Mouse (Mus musculus) testis, adult 2 months (tissue): ENCODE data around the gene Tnc. TPM values are rescaled to one million over a fixed set of nuclear protein-coding genes. Genes with fewer than 3 reads are reported as not detected.
"Not testable (repeated sequence)": the region's sequence is repeated elsewhere in the genome, so short reads cannot be mapped to it uniquely, and the experiment has no call there.

Source experiments
- H3K27ac ChIP-seq: fragments of 200-500 bp; 2 replicates; pipeline ENCODE4 v1.5.1; 2012; ENCODE audit warnings: low read depth, low read length; ENCODE audit not compliant: control insufficient read depth, insufficient read depth
- H3K27me3 ChIP-seq: fragments of 200-500 bp; 2 replicates; pipeline ENCODE4 v1.6.1; 2012; ENCODE audit warnings: mild to moderate bottlenecking, low read length, moderate library complexity; ENCODE audit not compliant: control insufficient read depth, insufficient read depth
- H3K36me3 ChIP-seq: fragments of 200-500 bp; 2 replicates; pipeline ENCODE4 v1.6.1; 2012; ENCODE audit warnings: mild to moderate bottlenecking, low read length; ENCODE audit not compliant: control insufficient read depth, insufficient read depth
- H3K4me1 ChIP-seq: fragments of 200-500 bp; 2 replicates; pipeline ENCODE4 v1.6.1; 2012; ENCODE audit warnings: low read length; ENCODE audit not compliant: control insufficient read depth, insufficient read depth
- H3K4me3 ChIP-seq: fragments of 200-500 bp; 2 replicates; pipeline ENCODE4 v1.5.1; 2012; ENCODE audit warnings: low read depth, mild to moderate bottlenecking, low read length, moderate library complexity, mixed read lengths; ENCODE audit not compliant: control insufficient read depth
- CTCF ChIP-seq: fragments of 200-500 bp; IDR thresholded peaks from 2 replicates; pipeline ENCODE4 v1.5.1; 2012; ENCODE audit warnings: low read depth, mild to moderate bottlenecking, inconsistent platforms, low read length, moderate library complexity; ENCODE audit not compliant: control insufficient read depth, insufficient read depth, insufficient replicate concordance
- POLR2A ChIP-seq: fragments of 200-500 bp; IDR thresholded peaks from 2 replicates; pipeline ENCODE4 v1.6.1; 2012; ENCODE audit warnings: low read depth, mild to moderate bottlenecking, inconsistent platforms, low read length, moderate library complexity; ENCODE audit not compliant: control insufficient read depth
- polyA plus RNA-seq: library from polyadenylated mRNA; depleted of rRNA; stranded (reverse); fragments of >200 nt; gene quantifications from 2 replicates; pipeline ENCODE4 v1.2.3, GENCODE M21; 2012

The Tnc gene
- polyA plus RNA-seq, 1 experiment: 0.57 TPM

GRCm38 (mm10) chr4:63969891-63970290, 76.9 kb downstream of the Tnc start:
- H3K4me3 ChIP-seq: no peak overlapping the region
- no peaks in the 10 kb centered on the region for H3K27me3 ChIP-seq
- no peaks in the 10 kb centered on the region for H3K36me3 ChIP-seq
- no peaks in the 10 kb centered on the region for H3K4me1 ChIP-seq
- no peak overlapping the region for H3K27ac ChIP-seq
- TF ChIP-seq POLR2A (no peak), CTCF (no peak)

DNA sequence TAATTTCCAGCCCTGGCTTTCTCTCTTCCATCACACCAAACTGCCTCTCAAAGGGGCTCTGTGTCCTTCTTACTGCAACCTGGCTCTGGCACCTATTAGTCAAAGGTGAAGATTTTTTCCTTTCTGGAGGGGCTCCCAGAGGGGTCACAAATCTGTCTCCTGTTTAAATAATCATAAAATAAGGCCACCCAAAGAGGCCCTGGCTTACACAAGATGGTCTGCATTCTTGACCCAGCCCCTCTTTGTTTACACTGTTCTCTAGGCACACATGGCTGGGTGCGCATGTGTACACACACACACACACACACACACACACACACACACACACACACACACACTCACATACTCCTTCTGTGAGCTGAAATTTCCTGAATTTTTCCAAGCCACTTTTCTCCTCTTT, 83.4 kb downstream of the Tnc start:
- no peak overlapping the region for H3K27ac ChIP-seq
- H3K36me3 ChIP-seq: no peaks in the 10 kb centered on the region
- TF ChIP-seq CTCF (no peak), POLR2A (no peak)
- H3K27me3 ChIP-seq: no peaks in the 10 kb centered on the region
- H3K4me3 ChIP-seq: no peak overlapping the region
- no peaks in the 10 kb centered on the region for H3K4me1 ChIP-seq

DNA sequence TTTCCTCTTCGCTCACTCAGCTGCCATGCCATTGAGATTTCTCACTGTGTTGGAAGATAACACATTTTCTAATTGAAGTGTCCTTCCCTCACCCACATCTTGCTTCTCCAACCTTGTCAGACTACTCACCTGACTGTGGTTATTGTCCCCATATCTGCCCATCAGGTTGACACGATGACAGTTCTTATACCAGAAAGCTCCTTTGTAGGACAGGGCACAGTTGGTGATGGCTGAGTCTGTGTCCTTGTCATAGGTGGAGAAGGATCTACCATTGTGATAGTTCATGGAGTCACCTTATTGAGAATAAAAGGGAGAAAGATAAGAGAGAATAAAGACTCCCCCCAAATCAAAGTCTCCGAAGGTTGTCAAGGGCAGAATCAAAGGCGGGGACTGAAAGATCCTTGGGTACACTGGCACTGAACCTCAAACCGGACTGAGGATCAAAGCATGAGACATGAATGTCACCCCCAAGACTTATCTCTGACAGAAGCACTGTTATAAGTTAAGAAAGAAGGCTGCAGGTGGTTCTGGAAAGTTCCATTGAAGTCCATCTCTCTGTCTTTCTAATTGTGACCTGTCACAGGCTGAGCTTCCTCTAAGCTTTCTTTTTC, 84.9 kb downstream of the Tnc start:
- no peak for TF ChIP-seq CTCF
- no peak for TF ChIP-seq POLR2A
- Histone ChIP-seq H3K27ac (no peak overlapping the region), H3K4me3 (no peak overlapping the region), H3K36me3 (no peaks in the 10 kb centered on the region), H3K4me1 (no peaks in the 10 kb centered on the region), H3K27me3 (no peaks in the 10 kb centered on the region)

GRCm38 (mm10) chr4:63958601-63959000, 88.2 kb downstream of the Tnc start:
- no peak for TF ChIP-seq POLR2A
- TF ChIP-seq CTCF: no peak

DNA sequence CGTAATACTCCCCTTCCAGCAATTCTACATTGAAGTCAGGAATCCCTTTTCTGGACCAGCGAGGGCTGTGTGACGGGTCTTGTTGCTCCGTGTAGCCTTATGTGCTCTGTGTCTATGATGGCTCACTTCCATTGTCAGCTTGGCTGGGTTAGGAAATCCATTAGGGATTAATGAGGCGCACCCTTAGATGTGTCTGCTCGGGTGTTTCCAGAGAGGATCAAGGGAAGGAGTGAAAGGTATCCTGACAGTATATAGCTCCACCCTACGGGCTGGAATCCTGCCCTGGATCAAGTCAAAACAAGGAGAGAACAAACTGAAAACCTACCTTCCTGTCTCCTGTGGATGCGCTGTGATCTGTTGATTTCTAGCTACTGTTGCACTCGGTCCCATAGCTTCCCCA, 96.8 kb downstream of the Tnc start:
- H3K4me3 ChIP-seq: no peak overlapping the region
- no peaks in the 10 kb centered on the region for H3K27me3 ChIP-seq
- H3K4me1 ChIP-seq: no peaks in the 10 kb centered on the region
- no peak for TF ChIP-seq POLR2A
- TF ChIP-seq CTCF: no peak
- H3K36me3 ChIP-seq: no peaks in the 10 kb centered on the region
- H3K27ac ChIP-seq: no peak overlapping the region

More at GRCm38 (mm10) chr4:63958601-63959000, 88.2 kb downstream of the Tnc start:
- Histone ChIP-seq H3K4me3 (no peak overlapping the region), H3K27ac (no peak overlapping the region), H3K27me3 (no peaks in the 10 kb centered on the region), H3K36me3 (no peaks in the 10 kb centered on the region), H3K4me1 (no peaks in the 10 kb centered on the region)

DNA sequence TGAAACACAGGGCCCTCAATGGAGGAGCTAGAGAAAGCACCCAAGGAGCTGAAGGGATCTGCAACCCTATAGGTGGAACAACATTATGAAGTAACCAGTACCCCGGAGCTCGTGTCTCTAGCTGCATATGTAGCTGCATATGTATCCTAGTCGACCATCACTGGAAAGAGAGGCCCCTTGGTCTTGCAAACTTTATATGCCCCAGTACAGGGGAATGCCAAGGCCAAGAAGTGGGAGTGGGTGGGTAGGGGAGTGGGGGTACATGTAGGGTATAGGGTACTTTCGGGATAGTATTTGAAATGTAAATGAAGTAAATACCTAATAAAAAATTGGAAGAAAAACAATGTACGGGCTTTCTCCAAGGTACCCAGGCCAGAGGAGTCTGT, 98.1 kb downstream of the Tnc start:
- H3K27me3 ChIP-seq, H3K36me3 ChIP-seq, H3K4me3 ChIP-seq, H3K4me1 ChIP-seq, H3K27ac ChIP-seq: not testable (repeated sequence)

DNA sequence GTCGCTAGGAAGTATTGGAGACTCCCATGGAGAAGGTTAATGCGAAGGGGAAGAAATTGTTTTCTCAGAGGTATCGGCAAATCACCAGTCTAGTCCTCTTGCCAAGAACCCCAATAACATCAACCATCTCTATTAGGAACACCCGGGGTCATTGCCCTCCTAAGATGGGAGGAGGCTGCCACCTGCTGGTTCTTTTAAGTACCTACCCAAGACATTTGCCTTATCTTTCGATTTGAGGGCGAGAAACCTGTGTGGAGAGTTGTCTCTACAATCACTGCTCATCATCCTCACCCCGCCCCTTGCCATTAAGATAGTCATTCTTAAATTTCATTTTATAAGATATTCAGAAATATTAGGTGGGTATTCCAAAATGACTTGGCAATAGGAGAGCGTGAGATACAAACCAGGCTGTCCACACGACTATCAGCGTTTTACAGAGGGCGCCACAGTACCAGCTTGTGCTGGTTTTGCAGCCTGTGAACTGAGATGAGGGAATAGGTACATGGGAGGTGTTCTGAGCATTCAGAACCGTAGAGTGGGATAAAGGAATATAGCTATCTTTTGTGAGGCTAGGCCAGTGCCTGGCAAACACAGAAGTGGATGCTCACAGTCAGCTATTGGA, 98.6 kb downstream of the Tnc start:
- H3K27me3 ChIP-seq: no peaks in the 10 kb centered on the region
- H3K36me3 ChIP-seq: no peaks in the 10 kb centered on the region
- no peaks in the 10 kb centered on the region for H3K4me1 ChIP-seq
- no peak overlapping the region for H3K27ac ChIP-seq
- TF ChIP-seq POLR2A: no peak
- no peak for TF ChIP-seq CTCF
- no peak overlapping the region for H3K4me3 ChIP-seq

DNA sequence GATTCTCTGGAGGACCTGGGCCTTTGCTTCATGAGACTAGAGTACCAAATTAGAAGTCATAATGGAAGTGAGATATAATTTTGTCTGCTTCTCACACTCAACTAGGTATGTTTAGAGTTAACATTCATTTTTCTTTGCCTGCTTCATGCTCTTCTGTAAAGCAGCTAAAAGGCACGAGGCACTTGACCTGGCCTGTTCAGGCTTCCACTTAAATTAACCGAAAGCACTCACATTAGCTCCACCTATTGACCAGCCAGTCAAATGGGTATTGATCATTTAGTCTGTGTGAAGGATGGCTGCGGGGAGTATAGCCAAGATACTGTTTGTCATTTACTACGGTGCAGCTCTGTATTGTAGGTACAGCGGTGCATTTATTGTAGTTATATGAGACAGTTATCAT, 103.0 kb downstream of the Tnc start:
- H3K4me1 ChIP-seq: no peaks in the 10 kb centered on the region
- no peaks in the 10 kb centered on the region for H3K27me3 ChIP-seq
- H3K27ac ChIP-seq: no peak overlapping the region
- H3K36me3 ChIP-seq: no peaks in the 10 kb centered on the region
- TF ChIP-seq CTCF: no peak
- TF ChIP-seq POLR2A: no peak
- no peak overlapping the region for H3K4me3 ChIP-seq
